Mouse (Mus musculus): ENCODE data around the gene Olfr1196. TPM values are rescaled to one million over a fixed set of nuclear protein-coding genes. Genes with fewer than 3 reads are reported as not detected.
"Not testable (repeated sequence)": the region's sequence is repeated elsewhere in the genome, so short reads cannot be mapped to it uniquely, and the experiment has no call there.

Olfr1196 gene
- not detected in 2 replicates for polyA plus RNA-seq (2012; rRNA removed)

DNA sequence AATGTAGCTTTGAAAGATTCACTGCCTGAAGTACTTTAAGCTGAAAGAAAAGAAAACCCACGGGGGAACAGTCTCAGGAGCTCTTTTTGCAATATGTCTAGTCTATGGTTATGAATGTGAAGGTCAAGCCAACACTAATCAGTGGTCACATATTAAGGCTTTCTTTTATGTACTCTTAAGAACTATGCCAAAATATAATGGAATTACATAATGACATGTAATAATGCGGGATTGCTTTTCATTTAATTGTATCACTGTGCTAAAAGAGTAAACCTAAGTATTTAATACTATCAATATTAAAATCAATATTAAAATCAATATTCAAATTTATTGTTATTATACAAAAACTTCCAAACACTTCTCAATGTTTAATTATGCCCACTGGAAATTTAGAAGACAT is at the start of gene Olfr1196:
Olfr1196 (minus strand) TSS at position 101 of the 400 bp plus-strand sequence.
- DNase-seq (ENCODE audit: low read depth) = no peak

DNA sequence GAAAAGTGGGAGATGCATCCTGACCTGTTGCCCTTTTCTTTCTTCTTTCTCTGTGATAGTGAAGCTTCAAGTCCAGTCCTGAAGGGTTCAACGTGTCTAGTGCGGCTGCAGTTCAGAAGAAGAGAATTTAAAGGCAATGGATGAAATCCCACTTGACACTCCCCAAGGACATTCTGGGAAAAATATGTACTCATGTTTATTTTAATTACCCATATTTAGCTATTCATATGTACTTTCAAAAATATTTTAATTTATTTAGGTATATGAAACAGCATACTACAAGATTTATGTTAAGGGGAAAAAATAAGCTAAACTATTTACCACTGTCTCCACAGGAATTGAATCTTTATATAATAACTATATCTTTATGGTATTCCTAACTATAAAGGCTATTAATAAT is 46.9 kb upstream of the Olfr1196 start, which contains the start of gene Olfr1198:
Olfr1198 (minus strand) TSS at position 101 of the 400 bp plus-strand sequence.
- DNase-seq (ENCODE audit: low read depth) = no peak

DNA sequence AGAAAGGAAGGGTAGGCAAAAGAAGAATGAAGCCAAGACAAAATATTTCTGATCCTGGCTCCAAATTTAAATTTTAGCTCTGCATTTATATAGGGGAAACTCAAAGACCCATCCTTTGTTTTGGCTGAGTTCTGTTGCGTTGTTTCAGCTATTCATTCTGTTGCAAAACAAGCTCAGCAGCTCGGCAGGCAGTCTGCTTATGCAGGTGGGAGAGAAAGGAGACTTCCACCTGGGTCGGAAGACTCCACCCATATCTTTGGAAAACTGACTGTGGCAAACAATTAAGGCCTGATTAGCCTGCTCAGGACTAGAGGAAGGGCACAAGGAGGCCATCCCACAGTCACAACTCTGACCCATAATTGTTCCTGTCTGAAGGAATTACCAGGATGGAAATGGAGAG is 39.0 kb upstream of the Olfr1196 start:
- no peak for DNase-seq (ENCODE audit: low read depth)

DNA sequence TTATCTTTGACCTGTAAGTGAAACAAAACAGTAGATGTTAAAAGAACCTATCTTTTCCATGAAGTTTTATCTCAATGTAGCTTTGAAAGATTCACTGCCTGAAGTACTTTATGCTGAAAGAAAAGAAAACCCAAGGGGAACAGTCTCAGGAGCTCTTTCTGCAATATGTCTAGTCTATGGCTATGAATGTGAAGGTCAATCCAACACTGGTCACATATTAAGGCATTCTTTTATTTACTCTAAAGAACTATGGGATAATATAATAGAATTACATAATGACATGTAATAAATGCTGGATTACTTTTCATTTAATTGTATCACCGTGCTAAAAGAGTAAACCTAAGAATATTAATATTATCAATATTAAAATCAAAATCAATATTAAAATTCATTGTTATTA is 27.9 kb upstream of the Olfr1196 start, which contains the start of gene Olfr1197:
Olfr1197 (minus strand) TSS at position 101 of the 400 bp plus-strand sequence.
- no peak for DNase-seq (ENCODE audit: low read depth)

DNA sequence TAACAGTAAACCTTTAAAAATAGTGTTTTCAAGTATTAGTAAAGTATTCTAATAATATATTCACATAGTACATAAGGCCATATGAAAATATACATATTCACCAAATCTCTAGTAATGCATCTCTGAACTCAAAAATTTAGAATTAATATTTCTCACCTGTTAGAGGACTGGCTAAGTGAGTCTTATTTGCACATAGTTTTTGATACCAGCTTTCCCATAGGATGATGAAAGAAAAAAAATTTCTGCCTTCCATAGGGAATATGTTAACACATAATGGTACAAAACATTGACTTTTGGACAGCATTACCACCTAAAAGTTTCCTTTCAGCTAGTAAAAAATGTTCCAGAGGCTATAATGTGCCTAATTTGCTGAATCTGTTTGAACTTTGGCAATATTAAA is 15.3 kb downstream of the Olfr1196 start, which contains the start of gene Olfr1195:
Olfr1195 (minus strand) TSS at position 101 of the 400 bp plus-strand sequence.
- no peak for DNase-seq (ENCODE audit: low read depth)

DNA sequence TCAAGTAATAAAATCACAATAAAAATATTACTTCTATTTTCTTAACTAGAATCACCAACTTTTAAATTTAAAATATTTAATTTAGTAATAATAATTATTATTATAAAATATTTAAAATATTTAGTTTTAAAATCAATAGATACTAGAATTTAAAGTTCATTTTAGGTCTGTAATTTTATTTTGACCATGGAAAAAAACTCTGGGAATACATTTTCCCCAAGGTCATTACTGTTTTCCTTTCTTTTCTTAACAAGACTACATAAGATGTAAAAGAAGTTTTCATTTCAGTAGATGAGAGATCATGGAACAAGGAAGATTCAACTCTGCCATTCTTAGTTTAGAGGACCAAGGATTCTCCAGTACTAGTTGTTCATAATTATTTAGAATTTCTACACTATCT is 29.1 kb downstream of the Olfr1196 start, which contains the start of gene Olfr1193:
Olfr1193 (plus strand) TSS at position 301 of the 400 bp plus-strand sequence.
- DNase-seq (ENCODE audit: low read depth) = not testable (repeated sequence)

DNA sequence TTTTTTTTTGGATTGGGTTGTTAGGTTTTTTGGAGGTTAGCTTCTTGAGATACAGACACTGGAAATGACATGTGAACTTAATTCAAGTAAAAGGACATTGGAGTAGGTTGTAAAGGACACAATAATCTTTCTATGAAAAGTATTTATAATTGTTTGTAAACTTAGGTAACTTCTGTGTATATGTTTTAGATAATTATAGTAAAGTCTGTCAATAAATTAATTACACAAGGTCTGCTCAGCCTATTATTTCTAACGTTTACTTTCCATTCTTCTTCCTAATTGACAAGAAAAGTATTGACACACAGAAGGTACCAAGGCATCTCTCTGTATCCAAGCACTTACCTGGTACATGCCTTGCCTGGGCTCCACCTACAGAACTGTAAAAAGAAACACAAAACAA is 56.2 kb downstream of the Olfr1196 start, which contains the start of gene Olfr1192-ps1:
Olfr1192-ps1 (plus strand) TSS at position 301 of the 400 bp plus-strand sequence.
- DNase-seq (ENCODE audit: low read depth) = no peak

Other genes with a start within 250 kb of the Olfr1196 start
- gene Olfr1183, start 249.7 kb downstream of the Olfr1196 start, polyA plus RNA-seq (2012; rRNA removed) = not detected in 2 replicates
- gene Olfr1184, start 221.0 kb downstream of the Olfr1196 start, polyA plus RNA-seq (2012; rRNA removed) = not detected in 2 replicates
- gene Olfr1185-ps1, start 211.3 kb downstream of the Olfr1196 start, polyA plus RNA-seq (2012; rRNA removed) = not detected in 2 replicates
- not detected in 2 replicates for gene Olfr1186, start 186.0 kb downstream of the Olfr1196 start, polyA plus RNA-seq (2012; rRNA removed)
- gene Olfr1188, start 147.7 kb downstream of the Olfr1196 start, polyA plus RNA-seq (2012; rRNA removed) = not detected in 2 replicates
- gene Olfr1189, start 118.1 kb downstream of the Olfr1196 start, polyA plus RNA-seq (2012; rRNA removed) = not detected in 2 replicates
- gene Olfr1191-ps1, start 64.1 kb downstream of the Olfr1196 start, polyA plus RNA-seq (2012; rRNA removed) = not detected in 2 replicates
- gene Olfr1192-ps1, start 56.1 kb downstream of the Olfr1196 start, polyA plus RNA-seq (2012; rRNA removed) = not detected in 2 replicates
- not detected in 2 replicates for gene Olfr1193, start 29.0 kb downstream of the Olfr1196 start, polyA plus RNA-seq (2012; rRNA removed)
- not detected in 2 replicates for gene Olfr1195, start 15.4 kb downstream of the Olfr1196 start, polyA plus RNA-seq (2012; rRNA removed)
- not detected in 2 replicates for gene Olfr1197, start 27.8 kb upstream of the Olfr1196 start, polyA plus RNA-seq (2012; rRNA removed)
- not detected in 2 replicates for gene Olfr1198, start 46.8 kb upstream of the Olfr1196 start, polyA plus RNA-seq (2012; rRNA removed)
- gene Olfr1199, start 55.9 kb upstream of the Olfr1196 start, polyA plus RNA-seq (2012; rRNA removed) = not detected in 2 replicates
- gene Olfr1200, start 65.9 kb upstream of the Olfr1196 start, polyA plus RNA-seq (2012; rRNA removed) = not detected in 2 replicates
- not detected in 2 replicates for gene Olfr1201, start 88.4 kb upstream of the Olfr1196 start, polyA plus RNA-seq (2012; rRNA removed)
- gene Olfr1202, start 109.9 kb upstream of the Olfr1196 start, polyA plus RNA-seq (2012; rRNA removed) = not detected in 2 replicates
- not detected in 2 replicates for gene Olfr1205, start 125.1 kb upstream of the Olfr1196 start, polyA plus RNA-seq (2012; rRNA removed)
- gene Olfr1204, start 144.7 kb upstream of the Olfr1196 start, polyA plus RNA-seq (2012; rRNA removed) = not detected in 2 replicates
- not detected in 2 replicates for gene Olfr1206, start 158.6 kb upstream of the Olfr1196 start, polyA plus RNA-seq (2012; rRNA removed)
- not detected in 2 replicates for gene Olfr1208, start 197.7 kb upstream of the Olfr1196 start, polyA plus RNA-seq (2012; rRNA removed)
- not detected in 2 replicates for gene Olfr1209, start 210.6 kb upstream of the Olfr1196 start, polyA plus RNA-seq (2012; rRNA removed)
- not detected in 2 replicates for gene Olfr1211, start 233.5 kb upstream of the Olfr1196 start, polyA plus RNA-seq (2012; rRNA removed)
- gene Olfr1212, start 249.4 kb upstream of the Olfr1196 start, polyA plus RNA-seq (2012; rRNA removed) = not detected in 2 replicates